Mouse (Mus musculus) forebrain, postnatal 0 days (tissue): ENCODE measurements around the gene Gprin3. TPM values are rescaled to one million over a fixed set of nuclear protein-coding genes. Genes with fewer than 3 reads are reported as not detected.
A peak's percentile ranks its signal among the peaks of the same experiment; 100 is the strongest.

Experiments
- ATAC-seq: fragments of 200-750 bp; cut with Nextera tagmentation; 2 replicates; pipeline ENCODE4 v1.8.0; 2017; ENCODE audit warnings: mild to moderate bottlenecking, moderate library complexity
- DNase-seq: peaks from one replicate; pipeline ENCODE4 v3.0.0-alpha.2; 2015
- H3K27ac ChIP-seq: fragments of 300-500 bp; sonication (generic); 2 replicates; pipeline ENCODE4 v1.5.1; 2014; ENCODE audit warnings: low read depth, mild to moderate bottlenecking, antibody characterized with exemption, low read length, moderate library complexity, mixed read lengths
- H3K27me3 ChIP-seq: fragments of 300-500 bp; sonication (generic); 2 replicates; pipeline ENCODE4 v1.6.1; 2014; ENCODE audit warnings: mild to moderate bottlenecking, low read length, mixed read lengths; ENCODE audit not compliant: insufficient read depth
- H3K36me3 ChIP-seq: fragments of 300-500 bp; sonication (generic); 2 replicates; pipeline ENCODE4 v1.6.1; 2014; ENCODE audit warnings: mild to moderate bottlenecking, moderate library complexity; ENCODE audit not compliant: insufficient read depth
- H3K4me1 ChIP-seq: fragments of 300-500 bp; sonication (generic); 2 replicates; pipeline ENCODE4 v1.6.1; 2014; ENCODE audit warnings: antibody characterized with exemption; ENCODE audit not compliant: insufficient read depth
- H3K4me2 ChIP-seq: fragments of 300-500 bp; sonication (generic); 2 replicates; pipeline ENCODE4 v1.6.1; 2014; ENCODE audit warnings: low read depth, mild to moderate bottlenecking, moderate library complexity
- H3K4me3 ChIP-seq: fragments of 300-500 bp; sonication (generic); 2 replicates; pipeline ENCODE4 v1.5.1; 2014; ENCODE audit warnings: low read depth, low read length, mixed read lengths
- H3K9ac ChIP-seq: fragments of 300-500 bp; sonication (generic); 2 replicates; pipeline ENCODE4 v1.6.1; 2014; ENCODE audit warnings: mild to moderate bottlenecking
- H3K9me3 ChIP-seq: fragments of 300-500 bp; sonication (generic); 2 replicates; pipeline ENCODE4 v1.6.1; 2016; ENCODE audit warnings: low read length
- CTCF ChIP-seq: sonication (generic); IDR thresholded peaks from 2 replicates; pipeline ENCODE4 v1.5.1; 2016; ENCODE audit warnings: antibody characterized with exemption, control low read depth, low read depth
- WGBS: fragments of 180-500 bp; shearing (Covaris S2); extraction: QIAGEN DNeasy Blood & Tissue Kit; methylation state at CpG from one replicate; pipeline ENCODE4 v1.1.7; 2014; 5-methylcytosine and 5-hydroxymethylcytosine counted together
- polyA plus RNA-seq: library from polyadenylated mRNA; unstranded; fragments of >200 nt; fragmentation: Nextera tagmentation; extraction: Ambion mirVana; gene quantifications from 2 replicates; pipeline ENCODE4 v1.2.1, GENCODE M21; 2015
- total RNA-seq: library from RNA; depleted of rRNA; stranded (reverse); fragments of >200 nt; gene quantifications from 2 replicates; pipeline ENCODE4 v1.2.3, GENCODE M21; 2014; rRNA removed

Gprin3 gene
- 16.8 and 22.7 TPM in 2 replicates for total RNA-seq
- 4.2 and 8.8 TPM in 2 replicates for polyA plus RNA-seq

- 7% methylated on average over 34 of the region's 34 CpGs for WGBS
- TF ChIP-seq CTCF: peak; percentile 46
- peak; percentile 93 for ATAC-seq
Measured at GRCm38 (mm10) chr6:59425824-59426533, at the start of gene Gprin3. Gprin3 (minus strand) TSS chr6:59426294.

GRCm38 (mm10) chr6:59458861-59459260 lies 32.8 kb upstream of the Gprin3 start:
- no peak for TF ChIP-seq CTCF
- no peaks in the 10 kb centered on the region for H3K27me3 ChIP-seq
- no peaks in the 10 kb centered on the region for H3K4me1 ChIP-seq
- H3K4me3 ChIP-seq: no peak overlapping the region
- H3K27ac ChIP-seq: no peak overlapping the region
- DNase-seq (no peak), ATAC-seq (no peak)
- H3K4me2 ChIP-seq: no peak overlapping the region
- H3K36me3 ChIP-seq: no peaks in the 10 kb centered on the region
- H3K9ac ChIP-seq: no peak overlapping the region
- no peaks in the 10 kb centered on the region for H3K9me3 ChIP-seq

More at GRCm38 (mm10) chr6:59425824-59426533, at the start of gene Gprin3:
- Histone ChIP-seq H3K9ac (peak within 1 kb of the TSS; percentile 72), H3K4me2 (peak within 1 kb of the TSS; percentile 72), H3K4me1 (no peaks in the 10 kb centered on the region), H3K9me3 (no peaks in the 10 kb centered on the region), H3K27me3 (no peaks in the 10 kb centered on the region), H3K36me3 (no peaks in the 10 kb centered on the region), H3K4me3 (peak within 1 kb of the TSS; percentile 53), H3K27ac (peak within 1 kb of the TSS; percentile 60)
- peak; percentile 87 for DNase-seq

- H3K4me1 ChIP-seq: no peaks in the 10 kb centered on the region
- no peak for ATAC-seq
- H3K4me3 ChIP-seq: no peak overlapping the region
- WGBS: 52% methylated on average over 1 of the region's 1 CpGs
- H3K27me3 ChIP-seq: no peaks in the 10 kb centered on the region
- no peak for TF ChIP-seq CTCF
- no peaks in the 10 kb centered on the region for H3K36me3 ChIP-seq
- no peak overlapping the region for H3K9ac ChIP-seq
- no peaks in the 10 kb centered on the region for H3K9me3 ChIP-seq
- H3K27ac ChIP-seq: no peak overlapping the region
- no peak for DNase-seq
- H3K4me2 ChIP-seq: no peak overlapping the region
Measured at GRCm38 (mm10) chr6:59456116-59456515, 30.0 kb upstream of the Gprin3 start.

GRCm38 (mm10) chr6:59451348-59451747 lies 25.3 kb upstream of the Gprin3 start:
- TF ChIP-seq CTCF: no peak
- WGBS: 79% methylated on average over 3 of the region's 3 CpGs
- Histone ChIP-seq H3K4me1 (no peaks in the 10 kb centered on the region), H3K4me2 (no peak overlapping the region), H3K9me3 (no peaks in the 10 kb centered on the region), H3K27ac (no peak overlapping the region), H3K9ac (no peak overlapping the region), H3K36me3 (no peaks in the 10 kb centered on the region), H3K4me3 (no peak overlapping the region), H3K27me3 (no peaks in the 10 kb centered on the region)
- ATAC-seq: no peak
- no peak for DNase-seq

GRCm38 (mm10) chr6:59445101-59445503 lies 19.0 kb upstream of the Gprin3 start:
- Histone ChIP-seq H3K9ac (no peak overlapping the region), H3K27me3 (no peaks in the 10 kb centered on the region), H3K9me3 (no peaks in the 10 kb centered on the region), H3K36me3 (no peaks in the 10 kb centered on the region), H3K27ac (no peak overlapping the region), H3K4me1 (no peaks in the 10 kb centered on the region), H3K4me2 (no peak overlapping the region), H3K4me3 (no peak overlapping the region)
- 77% methylated on average over 3 of the region's 3 CpGs for WGBS
- DNase-seq (no peak), ATAC-seq (no peak)
- no peak for TF ChIP-seq CTCF

GRCm38 (mm10) chr6:59435906-59436305 lies 9.8 kb upstream of the Gprin3 start:
- DNase-seq: no peak
- no peaks in the 10 kb centered on the region for H3K27me3 ChIP-seq
- no peak overlapping the region for H3K27ac ChIP-seq
- no peak overlapping the region for H3K4me2 ChIP-seq
- WGBS: 57% methylated on average over 3 of the region's 3 CpGs
- ATAC-seq: no peak
- H3K4me3 ChIP-seq: no peak overlapping the region
- H3K9ac ChIP-seq: no peak overlapping the region
- TF ChIP-seq CTCF: no peak
- H3K36me3 ChIP-seq: no peaks in the 10 kb centered on the region
- no peaks in the 10 kb centered on the region for H3K9me3 ChIP-seq
- no peaks in the 10 kb centered on the region for H3K4me1 ChIP-seq

GRCm38 (mm10) chr6:59433116-59433515 lies 7.0 kb upstream of the Gprin3 start:
- H3K4me1 ChIP-seq: no peaks in the 10 kb centered on the region
- no peak overlapping the region for H3K27ac ChIP-seq
- H3K4me3 ChIP-seq: no peak overlapping the region
- no peaks in the 10 kb centered on the region for H3K9me3 ChIP-seq
- no peak for DNase-seq
- H3K4me2 ChIP-seq: no peak overlapping the region
- no peaks in the 10 kb centered on the region for H3K27me3 ChIP-seq
- 67% methylated on average over 1 of the region's 1 CpGs for WGBS
- H3K9ac ChIP-seq: no peak overlapping the region
- H3K36me3 ChIP-seq: no peaks in the 10 kb centered on the region
- no peak for TF ChIP-seq CTCF
- no peak for ATAC-seq
